Mouse (Mus musculus): ENCODE measurements around the gene Ece1. TPM values are rescaled to one million over a fixed set of nuclear protein-coding genes. Genes with fewer than 3 reads are reported as not detected.

The Ece1 gene
- total RNA-seq, 2 experiments from 2014 or later: 70.5 to 72.2 TPM

DNA sequence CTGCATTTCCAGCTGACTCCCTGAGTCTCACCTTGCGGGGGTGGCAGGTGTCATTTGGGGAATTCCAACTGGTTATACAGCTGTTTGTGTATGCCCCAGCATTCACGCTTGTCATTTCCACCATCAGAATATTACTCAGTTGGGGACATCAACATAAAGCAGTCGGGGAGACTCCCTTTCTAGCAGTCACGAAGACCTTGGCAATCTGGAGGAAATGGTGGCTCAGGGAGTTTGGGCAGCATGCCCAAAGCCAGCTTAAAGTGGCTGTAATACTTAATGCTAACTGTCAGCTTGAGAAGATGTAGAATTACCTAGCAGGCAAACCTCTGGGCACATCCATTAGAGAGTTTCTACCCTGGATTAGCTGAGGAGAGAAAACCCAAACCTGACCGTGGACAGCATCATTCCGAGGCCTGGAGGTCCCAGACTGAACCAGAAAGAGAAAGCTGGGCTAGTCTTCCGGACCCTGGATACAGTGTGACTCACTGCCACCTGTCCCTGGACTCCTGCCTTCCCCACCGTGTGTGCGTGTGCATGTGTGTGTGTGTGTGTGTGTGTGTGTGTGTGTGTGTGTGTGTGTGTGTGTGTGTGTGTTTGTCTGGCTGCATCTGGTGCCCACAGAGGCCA is 13.5 kb downstream of the Ece1 start:
- intact Hi-C loops (cut with DNase I): no loop called here

DNA sequence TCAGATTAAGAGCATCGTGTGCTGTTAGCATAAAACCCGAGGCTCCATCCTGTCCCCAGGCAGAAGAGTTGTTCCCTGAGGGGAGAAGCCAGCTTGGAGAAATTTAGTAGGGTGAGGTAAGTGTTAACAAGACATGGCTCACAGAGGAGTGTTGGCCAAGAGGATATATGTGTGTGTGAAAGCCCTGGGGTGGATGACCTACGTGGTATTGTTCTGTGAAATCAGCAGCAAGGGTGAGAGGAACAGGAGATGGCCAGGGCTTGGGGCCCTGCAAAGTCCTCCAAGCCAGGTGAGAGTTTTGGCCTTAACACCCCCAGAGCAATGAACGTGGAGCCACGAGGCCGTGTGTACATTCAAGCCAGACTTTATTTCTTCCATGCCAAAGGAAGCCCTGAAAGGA is 14.8 kb downstream of the Ece1 start:
- intact Hi-C loops (cut with DNase I): no loop called here
- no peak for DNase-seq (ENCODE audit: low spot score in 2 of 2)

More for the DNA sequence above, 13.5 kb downstream of the Ece1 start:
- DNase-seq (ENCODE audit: low spot score in 2 of 2): no peak

DNA sequence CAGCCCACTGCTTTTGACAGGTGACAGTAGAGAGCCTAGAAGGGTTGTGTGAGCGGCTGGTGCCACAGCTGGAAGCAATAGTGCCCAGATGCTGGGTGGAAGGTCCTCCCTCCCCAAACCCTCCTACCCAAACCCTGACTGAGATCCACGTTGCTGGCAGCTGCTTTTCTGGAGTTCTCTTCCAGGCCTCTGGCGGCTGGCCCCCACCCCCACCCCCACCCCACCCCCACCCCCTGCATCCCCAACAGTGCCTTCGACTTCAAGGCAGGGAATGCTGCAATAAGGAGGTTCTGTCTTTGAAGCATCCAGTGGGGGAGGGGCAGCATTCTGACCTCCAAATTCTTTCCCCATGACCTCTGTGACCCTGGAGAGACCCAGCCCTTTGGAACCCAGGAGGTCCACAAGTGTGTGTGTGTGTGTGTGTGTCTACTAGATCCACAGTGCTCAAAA is 15.4 kb downstream of the Ece1 start:
- intact Hi-C loops (cut with DNase I): no loop called here
- no peak for DNase-seq (ENCODE audit: low spot score in 2 of 2)

DNA sequence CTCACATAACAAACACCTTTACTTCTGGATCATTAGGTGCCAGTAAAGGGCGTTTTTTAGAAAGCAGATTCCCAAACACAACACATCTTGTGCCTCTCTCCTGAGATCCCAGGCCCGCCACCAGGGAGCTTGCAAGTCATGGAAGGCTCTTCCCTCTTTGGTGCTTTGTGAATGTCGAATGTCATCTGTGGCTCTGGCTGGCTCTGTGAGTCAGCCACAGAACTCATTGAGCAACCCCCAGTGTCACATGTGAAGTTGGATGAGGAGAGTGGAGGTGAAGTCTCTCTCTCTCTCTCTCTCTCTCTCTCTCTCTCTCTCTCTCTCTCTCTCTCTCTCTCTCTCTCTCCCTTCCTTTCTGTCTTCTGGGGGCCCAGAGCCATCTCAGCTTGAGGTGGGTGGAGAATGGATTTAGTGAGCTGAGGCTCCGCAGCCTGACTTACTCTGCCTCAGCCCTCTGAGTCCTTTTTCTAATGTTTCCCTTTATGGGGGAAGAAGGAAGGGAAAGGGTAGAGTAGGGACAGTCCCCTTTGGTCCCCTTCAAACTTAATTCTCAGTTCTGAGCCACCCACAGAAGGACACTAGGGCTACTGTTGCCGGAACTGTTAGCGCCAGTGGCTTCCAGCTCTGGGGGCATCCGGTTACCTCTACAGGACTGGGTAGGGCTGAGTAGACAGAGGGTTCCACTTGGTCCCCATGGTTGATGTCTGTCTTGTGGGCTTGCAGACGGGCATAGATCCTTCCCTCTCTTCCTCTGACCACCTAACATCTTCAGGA is 17.5 kb downstream of the Ece1 start:
- intact Hi-C loops (cut with DNase I): no loop called here
- DNase-seq (ENCODE audit: low spot score in 2 of 2): no peak

DNA sequence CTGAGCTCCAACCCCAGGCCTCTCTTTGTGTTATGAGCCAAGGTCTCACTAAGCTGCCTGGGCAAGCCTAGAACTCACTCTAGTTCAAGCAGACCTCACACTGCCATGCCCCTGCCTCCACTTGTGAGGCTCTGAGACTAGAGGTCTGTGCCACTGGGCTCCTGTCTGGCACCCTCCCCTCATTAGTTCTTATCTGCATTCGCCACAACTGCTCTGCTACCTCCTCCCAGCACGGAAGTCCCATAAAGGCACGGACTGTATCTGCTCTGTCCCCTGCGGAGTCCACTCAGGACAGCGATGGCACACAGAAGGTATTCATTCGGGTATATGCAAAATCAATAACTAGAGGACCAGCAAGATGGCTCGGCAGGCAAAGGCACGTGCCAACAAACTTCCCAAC is 19.4 kb downstream of the Ece1 start:
- no peak for DNase-seq (ENCODE audit: low spot score in 2 of 2)
- intact Hi-C loops (cut with DNase I): no loop called here

DNA sequence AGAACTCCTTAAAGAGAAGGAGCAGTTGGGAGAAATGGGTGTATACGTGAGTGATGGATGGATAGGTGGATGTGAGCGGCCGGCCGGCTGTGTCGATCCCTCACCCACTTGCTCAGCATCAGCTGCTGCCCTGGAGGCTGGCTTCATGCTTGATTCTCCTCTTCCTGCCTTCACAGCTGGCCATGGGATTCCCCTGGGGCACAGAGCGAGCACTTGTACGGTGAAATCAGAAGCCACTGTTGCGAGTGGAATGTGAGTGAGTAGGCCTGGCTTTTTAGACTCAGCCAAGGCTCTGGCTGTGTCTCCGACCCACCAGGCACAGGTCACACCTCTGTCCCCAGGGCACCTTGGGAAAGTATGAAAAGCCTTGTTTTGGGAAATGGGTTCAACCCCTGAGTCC is 20.6 kb downstream of the Ece1 start:
- intact Hi-C loops (cut with DNase I): no loop called here

DNA sequence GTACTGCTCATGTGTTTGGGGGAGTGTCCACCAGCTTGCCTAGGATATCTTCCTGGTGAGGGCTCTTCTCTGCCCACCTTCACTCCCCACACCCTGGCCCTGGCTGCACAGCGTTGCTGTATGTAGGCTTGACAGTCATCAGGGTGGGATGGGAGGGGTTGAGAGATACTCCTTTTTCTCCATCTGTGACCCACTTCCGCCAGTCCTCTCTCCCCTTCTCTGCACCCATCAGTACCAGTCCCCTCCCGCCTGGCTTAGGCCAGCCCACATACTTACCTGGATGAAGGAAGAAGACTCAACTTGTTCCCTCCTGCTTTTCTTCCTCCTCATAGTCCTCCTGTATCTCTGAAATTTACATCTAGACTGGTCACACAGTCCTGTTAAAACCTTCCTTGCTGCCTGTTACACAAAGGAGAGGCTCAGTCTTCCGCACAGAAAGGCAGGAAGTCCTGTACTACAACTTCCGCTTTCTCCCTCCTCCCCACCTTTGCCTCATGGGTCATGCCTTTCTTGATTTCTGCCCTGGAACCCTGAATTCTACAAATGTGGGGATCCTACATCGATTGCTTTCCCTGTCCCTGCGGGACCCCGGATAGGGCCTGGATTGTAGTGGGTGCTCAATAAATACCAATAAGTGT is 21.6 kb downstream of the Ece1 start:
- no peak for DNase-seq (ENCODE audit: low spot score in 2 of 2)
- intact Hi-C loops (cut with DNase I): no loop called here

More for the DNA sequence above, 20.6 kb downstream of the Ece1 start:
- DNase-seq (ENCODE audit: low spot score in 2 of 2): no peak

DNA sequence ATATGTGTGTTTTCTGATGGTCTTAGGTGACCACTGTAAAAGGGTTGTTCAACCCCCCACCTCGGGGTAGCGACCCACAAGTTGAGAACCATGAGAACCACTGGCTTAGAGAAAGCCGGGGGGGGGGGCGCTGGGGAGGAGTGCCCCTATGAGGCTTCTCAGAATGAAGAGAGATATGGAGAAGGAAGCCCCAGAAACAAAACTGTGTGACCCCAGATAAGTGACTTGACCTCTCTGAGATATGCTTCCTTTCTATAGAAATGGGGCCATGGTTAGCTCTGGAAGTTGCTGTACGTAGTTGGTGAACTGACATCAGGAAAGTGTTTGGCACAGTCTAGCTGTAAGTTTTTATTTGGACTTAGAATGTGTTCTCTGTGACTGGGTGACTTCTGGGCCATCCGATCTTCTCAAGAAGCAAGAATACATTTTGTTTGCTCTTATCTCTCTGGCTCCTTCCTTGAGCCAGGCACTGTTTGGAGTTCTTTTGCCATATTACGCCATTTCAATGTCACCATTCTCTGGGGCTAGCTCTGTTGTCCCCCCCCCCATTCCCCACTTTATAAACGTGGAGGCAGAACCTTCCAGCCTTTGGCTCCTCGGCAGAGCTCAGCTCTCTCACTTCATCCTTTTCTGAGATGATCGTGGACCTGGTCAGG is 25.4 kb downstream of the Ece1 start:
- intact Hi-C loops (cut with DNase I): no loop called here
- no peak for DNase-seq (ENCODE audit: low spot score in 2 of 2)

DNA sequence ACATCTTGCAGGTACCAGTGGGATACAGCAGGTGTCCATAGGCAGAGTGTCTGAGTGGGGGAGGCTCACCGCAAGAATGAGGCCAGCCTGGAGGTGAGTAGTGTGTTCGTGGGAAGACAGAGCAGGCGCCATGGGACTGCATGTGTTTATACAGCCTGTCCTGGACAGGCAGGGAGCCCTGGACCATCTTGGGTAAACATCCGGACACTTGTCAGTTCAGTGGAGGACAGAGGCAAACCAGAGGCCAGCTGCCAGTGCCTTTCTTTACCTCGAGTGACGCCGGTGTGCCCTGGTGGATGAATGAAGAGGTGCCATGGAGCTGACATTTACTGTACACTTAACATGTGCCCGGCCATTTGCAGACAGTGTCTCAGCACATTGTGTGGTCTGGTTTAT is 26.0 kb downstream of the Ece1 start:
- no peak for DNase-seq (ENCODE audit: low spot score in 2 of 2)
- intact Hi-C loops (cut with DNase I): no loop called here

DNA sequence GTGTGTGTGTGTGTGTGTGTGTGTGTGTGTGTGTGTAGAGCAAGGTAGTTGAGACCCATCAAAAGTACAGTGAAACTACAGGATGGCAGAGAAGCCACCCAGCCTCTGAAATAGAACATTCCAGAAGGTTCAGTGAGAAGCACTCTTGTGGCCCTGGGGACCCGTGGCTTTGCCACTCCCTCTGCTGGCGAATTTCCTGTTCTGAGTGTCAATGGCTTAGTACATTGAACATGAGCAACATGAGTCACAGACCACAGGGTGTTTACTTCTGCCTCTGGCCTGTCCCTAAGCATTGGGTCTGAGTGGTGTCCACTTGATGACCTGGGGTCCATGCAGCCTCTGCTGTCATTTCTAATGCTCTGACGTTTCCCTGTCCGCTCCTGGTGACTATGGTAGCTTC is 28.6 kb downstream of the Ece1 start:
- DNase-seq (ENCODE audit: low spot score in 2 of 2): no peak
- intact Hi-C loops (cut with DNase I): no loop called here

DNA sequence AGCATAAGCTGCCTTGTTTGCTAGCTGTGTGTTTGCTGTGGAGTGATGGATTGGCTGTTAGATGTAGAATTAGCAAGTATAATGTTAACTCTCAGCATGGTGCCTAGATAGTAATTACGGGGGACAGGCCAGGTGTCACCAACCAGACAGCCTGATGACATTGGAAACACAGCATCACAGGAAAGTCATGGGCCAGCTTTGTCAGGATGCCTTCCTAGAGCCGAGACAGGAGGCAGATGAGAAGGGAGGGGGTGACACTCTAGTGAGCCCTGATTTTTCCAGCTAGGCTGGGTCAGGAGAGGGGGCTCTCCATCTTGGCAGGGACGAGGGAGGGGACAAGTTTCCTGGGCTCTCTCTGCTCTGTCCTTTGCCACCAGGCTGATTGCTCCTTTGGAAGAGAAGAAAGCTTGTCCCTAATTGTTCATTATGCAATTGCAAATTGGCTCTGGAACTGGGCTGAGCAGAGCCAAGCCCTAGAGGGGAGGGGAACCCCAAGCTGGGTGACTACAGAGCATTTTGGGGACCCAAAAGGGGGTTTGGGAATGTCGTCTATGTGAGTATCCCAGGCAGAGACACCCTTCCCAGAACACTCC is 29.6 kb downstream of the Ece1 start:
- peak; percentile 32 to 63 for DNase-seq (ENCODE audit: low spot score in 2 of 2)
- intact Hi-C loops (cut with DNase I): no loop called here

DNA sequence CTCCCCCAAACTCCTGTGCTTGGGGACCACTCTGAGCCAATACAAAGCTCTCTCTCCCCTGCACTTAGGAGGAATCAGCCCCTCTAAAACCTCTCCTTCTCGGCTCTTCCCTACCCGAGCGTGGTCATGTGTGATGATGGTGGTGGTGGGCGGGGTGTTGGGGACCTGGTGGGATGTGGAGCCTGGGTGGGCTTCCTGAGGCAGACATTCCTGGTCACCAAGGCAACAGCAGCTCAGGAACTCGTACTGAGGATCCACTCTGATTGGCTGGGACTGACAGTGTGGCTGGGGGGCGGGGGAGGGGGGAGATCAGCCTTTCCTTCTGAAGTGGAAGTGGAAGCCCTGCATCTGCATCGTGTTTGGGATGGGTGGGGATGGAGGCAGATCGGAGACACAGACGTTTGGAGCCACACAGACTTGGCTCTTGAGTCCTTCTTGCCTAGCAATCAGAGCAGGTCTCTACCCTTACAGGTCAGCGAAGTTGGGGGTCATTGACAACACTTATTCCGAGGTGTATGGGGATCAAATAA is 30.7 kb downstream of the Ece1 start:
- peak in 1 of 2 experiments; percentile 60 for DNase-seq (ENCODE audit: low spot score in 2 of 2)
- intact Hi-C loops (cut with DNase I): no loop called here

DNA sequence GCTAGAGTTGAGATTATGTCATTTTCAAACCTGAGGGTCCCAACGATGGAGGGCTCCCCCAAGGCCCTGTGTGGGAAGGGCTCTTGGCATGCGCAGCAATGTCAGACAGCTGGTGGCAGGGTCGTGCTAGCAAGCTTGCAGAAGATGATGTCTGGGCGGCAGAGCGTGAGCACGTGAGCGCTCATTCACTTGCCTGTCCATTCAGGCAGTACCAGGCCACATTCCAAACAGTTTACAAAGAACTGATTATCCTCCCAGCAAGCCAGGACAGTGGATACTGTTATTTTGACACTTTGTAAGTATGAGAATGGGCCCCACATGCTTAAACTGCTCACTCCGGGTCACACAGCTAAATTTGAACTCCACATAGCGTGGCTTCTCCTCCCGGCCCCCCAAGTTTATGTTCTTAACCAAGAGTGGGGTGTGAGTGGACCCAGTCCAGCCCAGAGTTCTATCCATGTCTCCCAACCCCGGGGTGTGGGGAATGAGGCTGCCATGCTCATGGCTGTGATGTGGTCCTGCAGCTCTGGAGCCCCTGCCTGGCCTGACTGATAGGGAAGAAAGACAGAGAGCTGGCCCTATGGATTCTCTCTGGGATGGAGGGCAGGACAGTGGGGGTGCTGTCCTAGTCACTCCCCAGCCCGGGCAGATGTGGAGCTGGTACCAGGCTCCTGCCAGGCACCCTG is 34.7 kb downstream of the Ece1 start:
- intact Hi-C loops (cut with DNase I): no loop called here
- peak; percentile 34 to 53 for DNase-seq (ENCODE audit: low spot score in 2 of 2)

DNA sequence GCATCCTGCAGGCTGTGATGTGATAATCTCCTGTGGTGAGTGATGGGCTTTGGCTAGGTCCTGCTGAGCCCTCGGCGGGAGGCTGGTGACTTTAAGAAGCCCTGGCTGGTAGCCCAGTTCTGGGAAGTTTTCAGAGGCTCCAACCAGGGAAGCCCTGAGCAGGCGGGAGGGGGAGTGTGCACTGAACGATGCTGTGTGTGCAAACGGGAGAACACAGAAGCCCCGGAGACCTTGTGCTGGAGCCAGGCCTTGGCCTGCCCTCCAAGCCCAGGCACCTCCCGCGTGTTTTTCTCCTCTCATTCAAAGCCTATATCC is 35.2 kb downstream of the Ece1 start:
- DNase-seq (ENCODE audit: low spot score in 2 of 2): peak; percentile 48 to 72
- intact Hi-C loops (cut with DNase I): no loop called here

DNA sequence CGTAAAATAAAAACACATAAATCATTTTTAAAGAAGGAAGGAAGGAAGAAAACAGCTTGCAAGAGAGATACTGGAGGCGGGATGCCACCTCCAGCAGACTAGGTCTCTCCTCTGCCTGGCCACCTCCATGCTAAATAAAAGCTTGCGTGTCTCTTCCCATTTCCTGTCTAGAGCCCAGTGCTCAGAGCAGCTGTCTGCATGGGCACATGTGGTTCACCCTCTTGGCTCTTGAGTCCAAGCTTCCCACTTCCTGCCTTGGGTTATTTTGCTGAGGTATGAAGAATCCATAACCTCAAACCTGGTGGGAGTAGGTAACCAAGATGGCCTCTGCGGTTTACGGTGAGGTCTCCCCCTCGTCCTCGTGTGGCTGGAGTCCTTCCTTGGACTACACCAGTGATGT is 36.5 kb downstream of the Ece1 start:
- no peak for DNase-seq (ENCODE audit: low spot score in 2 of 2)
- intact Hi-C loops (cut with DNase I): no loop called here

DNA sequence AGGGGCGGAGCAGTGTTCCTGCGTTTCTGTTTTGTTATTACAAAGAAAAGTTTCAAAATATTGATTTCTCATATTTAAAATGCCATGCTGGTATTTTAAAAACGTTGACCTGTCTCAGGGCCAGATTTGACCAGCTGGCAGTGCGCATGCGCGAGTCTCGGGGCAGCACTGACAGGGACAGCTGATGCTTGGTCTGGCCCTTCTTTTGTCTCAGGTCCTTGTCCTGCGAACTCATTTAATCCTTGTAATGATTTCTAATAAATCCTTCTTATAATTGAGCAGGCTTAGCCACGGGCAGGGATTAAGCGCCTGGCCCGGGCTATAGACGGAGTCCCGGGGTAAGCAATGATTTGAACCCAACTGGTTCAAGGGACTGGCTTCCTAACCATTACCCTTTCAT is 40.2 kb downstream of the Ece1 start:
- intact Hi-C loops (cut with DNase I): no loop called here
- no peak for DNase-seq (ENCODE audit: low spot score in 2 of 2)

DNA sequence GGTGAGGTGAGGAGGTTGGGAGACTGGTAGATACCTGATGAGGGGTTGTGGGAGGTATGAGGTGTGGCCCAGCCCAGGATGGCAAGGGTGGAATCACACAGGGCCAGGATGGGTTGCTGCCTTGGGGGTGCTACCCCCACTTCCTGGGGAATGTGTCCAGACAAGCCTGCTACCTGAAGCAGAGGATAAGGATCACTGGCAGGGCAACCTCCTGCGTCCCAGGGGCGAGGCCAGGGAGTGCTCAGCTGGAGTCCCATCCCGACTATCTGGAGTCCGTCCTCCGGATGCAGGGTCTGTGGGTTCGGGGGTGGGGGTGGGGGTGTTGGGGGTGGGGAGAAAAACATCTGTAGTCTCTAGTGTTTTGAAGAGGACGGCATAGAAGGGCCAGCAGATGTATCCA is 40.8 kb downstream of the Ece1 start:
- intact Hi-C loops (cut with DNase I): no loop called here
- DNase-seq (ENCODE audit: low spot score in 2 of 2): no peak

DNA sequence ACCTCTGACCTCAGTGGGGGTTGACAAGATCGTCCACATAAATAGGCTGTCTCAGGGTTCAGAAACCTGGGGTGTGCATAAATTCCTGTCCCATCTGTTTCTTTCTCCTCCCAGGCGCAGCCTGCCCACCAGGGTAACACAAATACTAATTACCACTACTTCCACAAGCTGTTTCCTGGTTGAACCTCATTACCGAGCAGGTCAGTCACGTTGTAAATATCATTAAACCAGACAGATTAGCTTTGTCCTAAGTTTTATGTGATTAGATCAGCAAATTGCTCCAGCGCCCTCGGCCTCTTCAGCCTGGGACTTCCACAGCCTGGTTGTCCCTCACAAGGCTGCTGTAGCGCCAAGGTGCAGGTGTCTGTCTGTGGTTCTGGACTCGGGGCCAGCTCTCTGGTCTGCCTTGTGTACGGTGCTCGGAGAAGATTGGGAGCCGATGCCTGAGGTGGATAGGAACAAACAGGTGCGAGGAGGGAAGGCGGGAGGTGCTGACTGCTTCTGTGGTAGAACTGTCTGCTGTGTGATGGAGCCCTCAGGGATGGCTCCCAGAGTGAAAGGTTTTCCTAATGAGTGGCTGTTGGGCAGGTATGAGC is 43.0 kb downstream of the Ece1 start:
- DNase-seq (ENCODE audit: low spot score in 2 of 2): no peak
- intact Hi-C loops (cut with DNase I): no loop called here

DNA sequence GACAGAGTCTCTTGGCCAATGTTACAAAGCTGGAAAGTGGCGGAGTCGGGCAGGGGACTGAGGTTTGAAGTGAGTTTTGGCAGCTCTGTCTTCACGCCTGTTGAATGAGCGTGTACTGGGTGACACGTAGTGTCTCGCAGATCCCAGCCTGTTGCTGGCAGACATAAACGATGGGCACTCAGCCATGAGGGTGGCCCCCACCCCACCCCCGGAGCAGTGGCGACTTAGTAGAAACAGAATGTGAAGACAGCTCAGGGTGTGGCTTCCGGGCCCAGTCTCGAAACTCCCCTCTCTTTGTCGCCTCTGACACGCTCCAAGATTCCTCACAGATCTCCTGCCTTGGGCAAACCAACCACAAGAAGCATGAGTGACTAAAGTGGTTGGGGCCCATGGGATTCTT is 45.9 kb downstream of the Ece1 start:
- DNase-seq (ENCODE audit: low spot score in 2 of 2): no peak
- intact Hi-C loops (cut with DNase I): no loop called here
